Comparison of ENCODE assay signal across 8 mouse cellular contexts in the genomic region with DNA sequence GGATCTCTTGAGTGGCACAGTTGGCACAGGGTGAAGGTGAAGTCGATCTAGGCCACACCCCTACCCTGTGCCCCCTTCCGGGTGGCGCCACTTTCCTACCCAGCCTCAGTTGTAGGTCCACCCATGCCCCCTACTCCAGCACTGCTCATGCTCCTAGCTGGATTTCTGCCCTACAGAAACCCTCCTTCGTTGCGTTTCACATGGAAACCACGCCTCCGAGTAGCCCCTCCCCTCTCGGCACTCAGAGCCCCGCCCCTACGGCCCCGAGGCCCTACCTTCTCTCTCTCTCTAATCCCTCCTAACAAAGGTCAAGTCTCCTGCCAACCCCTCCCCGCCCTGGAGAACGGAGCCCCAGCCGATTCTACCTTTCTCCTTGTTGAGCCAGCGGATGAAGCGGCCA. TPM values are rescaled to one million over a fixed set of nuclear protein-coding genes. Genes with fewer than 3 reads are reported as not detected.
DNase-seq lines count a peak whose midpoint lies in the region; ATAC-seq and TF ChIP-seq lines count a peak whose summit lies in the region.

No protein-coding gene starts in this region.

- 2% methylated on average over 16 of the region's 16 CpGs for WGBS in heart, embryonic 10.5 days
- 7% methylated on average over 16 of the region's 16 CpGs for WGBS in kidney, embryonic 14.5 days

- no peak for TF ChIP-seq CTCF in testis, adult 2 months (IDR thresholded peaks at IDR 0.05; ENCODE audit: control insufficient read depth, insufficient read depth, insufficient replicate concordance, low read depth, low read length)

- no peaks in the 10 kb centered on the region for H3K9me3 ChIP-seq in heart, embryonic 10.5 days
- H3K9me3 ChIP-seq in kidney, embryonic 14.5 days (ENCODE audit: control insufficient read depth, low read length): no peaks in the 10 kb centered on the region

- ATAC-seq in erythroblast, adult 5-6 weeks (replicated peaks; ENCODE audit: low FRiP score, poor library complexity, severe bottlenecking): 0 out of 2 replicates have a peak, but pooled peaks have one; percentile 43
- peak; percentile 48; the same call in 1 of the 2 replicates for ATAC-seq in kidney, embryonic 14.5 days (ENCODE audit: low FRiP score, low TSS enrichment)

- no peak for TF ChIP-seq POLR2A in testis, adult 2 months (IDR thresholded peaks at IDR 0.05; ENCODE audit: control insufficient read depth, low read depth, low read length)

- H3K4me2 ChIP-seq in kidney, embryonic 14.5 days (replicated peaks; ENCODE audit: low read depth, low read length): peak overlapping the region; percentile 45

- no peak for DNase-seq in heart, embryonic 10.5 days (ENCODE audit: low spot score)
- no peak for DNase-seq in heart, postnatal 25 days (ENCODE audit: low spot score)
- DNase-seq in lung, postnatal 10 days: peak; percentile 55
- DNase-seq in T-cell, adult 2 months (ENCODE audit: low spot score): no peak
- no peak for DNase-seq in gastrocnemius, adult 8-10 months (ENCODE audit: low spot score in 2 of 2)

- H3K4me1 ChIP-seq in heart, embryonic 10.5 days: peaks cover 11% of the 10 kb centered on the region
- 0 out of 2 replicates have a peak, but pooled peaks cover 5% of the 10 kb centered on the region for H3K4me1 ChIP-seq in kidney, embryonic 14.5 days (ENCODE audit: control insufficient read depth, insufficient read depth, low read length)
- peaks cover 13% of the 10 kb centered on the region for H3K4me1 ChIP-seq in testis, adult 2 months (ENCODE audit: control insufficient read depth, insufficient read depth, low read length)

- H3K9ac ChIP-seq in kidney, embryonic 14.5 days (ENCODE audit: low read depth, low read length): peak overlapping the region; percentile 35; the same call in 1 of the 2 replicates

- intact Hi-C loops in heart, postnatal 25 days (cut with DNase I): no loop called here

- H3K27ac ChIP-seq in heart, embryonic 10.5 days: peak overlapping the region; percentile 18; the same call in 1 of the 2 replicates
- no peak overlapping the region for H3K27ac ChIP-seq in kidney, embryonic 14.5 days (ENCODE audit: low read depth, low read length)
- H3K27ac ChIP-seq in testis, adult 2 months (ENCODE audit: control insufficient read depth, insufficient read depth, low read depth, low read length): no peak overlapping the region

- H3K4me3 ChIP-seq in heart, embryonic 10.5 days: peak overlapping the region; percentile 52
- peak overlapping the region; percentile 29 for H3K4me3 ChIP-seq in kidney, embryonic 14.5 days (ENCODE audit: low read length)
- peak overlapping the region; percentile 70 for H3K4me3 ChIP-seq in testis, adult 2 months (ENCODE audit: control insufficient read depth, low read depth, low read length)

- no peaks in the 10 kb centered on the region for H3K36me3 ChIP-seq in heart, embryonic 10.5 days
- H3K36me3 ChIP-seq in kidney, embryonic 14.5 days (ENCODE audit: control insufficient read depth, insufficient read depth, low read length): no peaks in the 10 kb centered on the region
- no peaks in the 10 kb centered on the region for H3K36me3 ChIP-seq in testis, adult 2 months (ENCODE audit: control insufficient read depth, insufficient read depth, low read length)

- H3K27me3 ChIP-seq in heart, embryonic 10.5 days (ENCODE audit: insufficient read depth, poor library complexity, severe bottlenecking): peaks cover 91% of the 10 kb centered on the region
- H3K27me3 ChIP-seq in kidney, embryonic 14.5 days (ENCODE audit: control insufficient read depth, insufficient read depth, low read length): peaks cover 4% of the 10 kb centered on the region; the same call in 1 of the 2 replicates
- H3K27me3 ChIP-seq in testis, adult 2 months (ENCODE audit: control insufficient read depth, insufficient read depth, low read length): no peaks in the 10 kb centered on the region

RNA-seq across cellular contexts. Expression of a gene that starts 12.0 kb away (rescaled TPM):
- 0.11 and 0.33 TPM in 2 replicates for polyA plus RNA-seq in heart, embryonic 10.5 days (2016; fragmentation: Nextera tagmentation; extraction: Ambion mirVana)
- not detected for total RNA-seq in heart, postnatal 25 days (2021)
- total RNA-seq in erythroblast, adult 5-6 weeks (2015; ENCODE audit: low replicate concordance): not detected in 2 replicates
- total RNA-seq in erythroblast, adult 5-6 weeks (2017; ENCODE audit: low replicate concordance): not detected in 2 replicates
- polyA plus RNA-seq in kidney, embryonic 14.5 days (2014; fragmentation: Nextera tagmentation; extraction: Ambion mirVana): 0.19 and 0.20 TPM in 2 replicates
- 4.8 and 4.9 TPM in 2 replicates for polyA plus RNA-seq in testis, adult 2 months (2012; rRNA removed)
- not detected for total RNA-seq in gastrocnemius, adult 8-10 months (2022)
